Mouse (Mus musculus) hindbrain, embryonic 11.5 days (tissue): ENCODE data around the gene Pdzrn4. TPM values are rescaled to one million over a fixed set of nuclear protein-coding genes. Genes with fewer than 3 reads are reported as not detected.
A peak's percentile ranks its signal among the peaks of the same experiment; 100 is the strongest.

ENCODE experiments used
- ATAC-seq: fragments of 200-750 bp; cut with Nextera tagmentation; 2 replicates; pipeline ENCODE4 v1.8.0; 2017; ENCODE audit warnings: mild to moderate bottlenecking, moderate TSS enrichment, moderate library complexity; ENCODE audit not compliant: low FRiP score
- DNase-seq: peaks from one replicate; pipeline ENCODE4 v3.0.0-alpha.2; 2015; ENCODE audit warnings: low spot score
- H3K27ac ChIP-seq: fragments of 300-500 bp; sonication (generic); 2 replicates; pipeline ENCODE4 v1.5.1; 2014; ENCODE audit warnings: mild to moderate bottlenecking, low read depth, low read length
- H3K27me3 ChIP-seq: fragments of 300-500 bp; sonication (generic); 2 replicates; pipeline ENCODE4 v1.6.1; 2014; ENCODE audit warnings: mild to moderate bottlenecking, low read length, moderate library complexity, mixed read lengths; ENCODE audit not compliant: control insufficient read depth, insufficient read depth
- H3K36me3 ChIP-seq: fragments of 300-500 bp; sonication (generic); 2 replicates; pipeline ENCODE4 v1.6.1; 2014; ENCODE audit warnings: mild to moderate bottlenecking, low read length, moderate library complexity, mixed read lengths; ENCODE audit not compliant: control insufficient read depth, insufficient read depth
- H3K4me1 ChIP-seq: fragments of 300-500 bp; sonication (generic); replicated peaks from 2 replicates; pipeline ENCODE4 v1.6.1; 2014; ENCODE audit warnings: low read length, mixed read lengths; ENCODE audit not compliant: control insufficient read depth, insufficient read depth
- H3K4me2 ChIP-seq: fragments of 300-500 bp; sonication (generic); replicated peaks from 2 replicates; pipeline ENCODE4 v1.6.1; 2014; ENCODE audit warnings: mild to moderate bottlenecking, low read depth, low read length
- H3K4me3 ChIP-seq: fragments of 300-500 bp; sonication (generic); 2 replicates; pipeline ENCODE4 v1.5.1; 2014; ENCODE audit warnings: low read depth, low read length
- H3K9ac ChIP-seq: fragments of 300-500 bp; sonication (generic); 2 replicates; pipeline ENCODE4 v1.6.1; 2014; ENCODE audit warnings: low read depth, low read length
- H3K9me3 ChIP-seq: fragments of 300-500 bp; sonication (generic); 2 replicates; pipeline ENCODE4 v1.6.1; 2016; ENCODE audit warnings: low read length; ENCODE audit not compliant: control insufficient read depth
- WGBS: fragments of 180-500 bp; shearing (Covaris S2); extraction: QIAGEN DNeasy Blood & Tissue Kit; methylation state at CpG from one replicate; pipeline ENCODE4 v1.1.7; 2014; 5-methylcytosine and 5-hydroxymethylcytosine counted together
- polyA plus RNA-seq: library from polyadenylated mRNA; unstranded; fragments of >200 nt; fragmentation: Nextera tagmentation; extraction: Ambion mirVana; gene quantifications from 2 replicates; pipeline ENCODE4 v1.2.1, GENCODE M21; 2014

The Pdzrn4 gene
- polyA plus RNA-seq, 1 experiment from 2014 or later: 21.3 TPM

- Histone ChIP-seq H3K36me3 (no peaks in the 10 kb centered on the region), H3K4me1 (no peaks in the 10 kb centered on the region), H3K9ac (no peak overlapping the region), H3K27me3 (no peaks in the 10 kb centered on the region), H3K4me3 (no peak overlapping the region), H3K27ac (no peak overlapping the region), H3K9me3 (no peaks in the 10 kb centered on the region), H3K4me2 (no peak overlapping the region)
- WGBS: 96% methylated on average over 8 of the region's 8 CpGs
- ATAC-seq (no peak), DNase-seq (no peak)
Observed at GRCm38 (mm10) chr15:92449112-92449511, 52.4 kb downstream of the Pdzrn4 start.

GRCm38 (mm10) chr15:92452620-92453019, 55.9 kb downstream of the Pdzrn4 start:
- 70% methylated on average over 7 of the region's 7 CpGs for WGBS
- H3K4me2 ChIP-seq: no peak overlapping the region
- peak; percentile 4 for DNase-seq

GRCm38 (mm10) chr15:92482198-92482597, 85.5 kb downstream of the Pdzrn4 start:
- Histone ChIP-seq H3K27me3 (no peaks in the 10 kb centered on the region), H3K36me3 (no peaks in the 10 kb centered on the region), H3K27ac (no peak overlapping the region), H3K4me2 (no peak overlapping the region), H3K9me3 (no peaks in the 10 kb centered on the region), H3K4me3 (no peak overlapping the region), H3K9ac (no peak overlapping the region), H3K4me1 (no peaks in the 10 kb centered on the region)
- WGBS: 87% methylated on average over 6 of the region's 6 CpGs
- no peak for ATAC-seq
- no peak for DNase-seq

More at GRCm38 (mm10) chr15:92452620-92453019, 55.9 kb downstream of the Pdzrn4 start:
- Histone ChIP-seq H3K4me1 (no peaks in the 10 kb centered on the region), H3K27ac (no peak overlapping the region), H3K9ac (no peak overlapping the region), H3K4me3 (no peak overlapping the region), H3K9me3 (no peaks in the 10 kb centered on the region), H3K36me3 (no peaks in the 10 kb centered on the region), H3K27me3 (no peaks in the 10 kb centered on the region)
- peak; percentile 59; the same call in 1 of the 2 replicates for ATAC-seq

GRCm38 (mm10) chr15:92491376-92491775, 94.7 kb downstream of the Pdzrn4 start:
- Histone ChIP-seq H3K9ac (no peak overlapping the region), H3K27me3 (no peaks in the 10 kb centered on the region), H3K27ac (no peak overlapping the region), H3K4me1 (no peaks in the 10 kb centered on the region), H3K9me3 (no peaks in the 10 kb centered on the region), H3K4me3 (no peak overlapping the region), H3K4me2 (no peak overlapping the region), H3K36me3 (no peaks in the 10 kb centered on the region)
- ATAC-seq (no peak), DNase-seq (no peak)
- 91% methylated on average over 3 of the region's 3 CpGs for WGBS

- 61% methylated on average over 12 of the region's 12 CpGs for WGBS
- Histone ChIP-seq H3K4me3 (no peak overlapping the region), H3K9me3 (no peaks in the 10 kb centered on the region), H3K36me3 (no peaks in the 10 kb centered on the region), H3K27me3 (no peaks in the 10 kb centered on the region), H3K4me2 (no peak overlapping the region), H3K27ac (0 out of 2 replicates have a peak overlapping the region, but pooled peaks have one; percentile 39), H3K9ac (no peak overlapping the region), H3K4me1 (no peaks in the 10 kb centered on the region)
- peak; percentile 36 for DNase-seq
- peak; percentile 86 for ATAC-seq
Observed at GRCm38 (mm10) chr15:92495465-92496174, 98.9 kb downstream of the Pdzrn4 start.

GRCm38 (mm10) chr15:92500276-92500838, 103.7 kb downstream of the Pdzrn4 start:
- H3K9me3 ChIP-seq: no peaks in the 10 kb centered on the region
- ATAC-seq (peak; percentile 80), DNase-seq (peak; percentile 59)
- peak overlapping the region; percentile 33; the same call in 1 of the 2 replicates for H3K27ac ChIP-seq
- 47% methylated on average over 9 of the region's 9 CpGs for WGBS
- H3K9ac ChIP-seq: no peak overlapping the region
- no peaks in the 10 kb centered on the region for H3K27me3 ChIP-seq
- no peaks in the 10 kb centered on the region for H3K36me3 ChIP-seq
- no peaks in the 10 kb centered on the region for H3K4me1 ChIP-seq
- H3K4me3 ChIP-seq: no peak overlapping the region
- H3K4me2 ChIP-seq: no peak overlapping the region

GRCm38 (mm10) chr15:92502797-92503196, 106.1 kb downstream of the Pdzrn4 start:
- ATAC-seq (no peak), DNase-seq (no peak)
- Histone ChIP-seq H3K27me3 (no peaks in the 10 kb centered on the region), H3K9me3 (no peaks in the 10 kb centered on the region), H3K4me1 (no peaks in the 10 kb centered on the region), H3K4me2 (no peak overlapping the region), H3K27ac (no peak overlapping the region), H3K9ac (no peak overlapping the region), H3K4me3 (no peak overlapping the region), H3K36me3 (no peaks in the 10 kb centered on the region)
- 91% methylated on average over 1 of the region's 1 CpGs for WGBS

GRCm38 (mm10) chr15:92509372-92509771, 112.7 kb downstream of the Pdzrn4 start:
- DNase-seq (no peak), ATAC-seq (no peak)
- WGBS: 88% methylated on average over 8 of the region's 8 CpGs
- H3K9ac ChIP-seq: no peak overlapping the region
- H3K4me2 ChIP-seq: no peak overlapping the region
- H3K36me3 ChIP-seq: no peaks in the 10 kb centered on the region
- no peaks in the 10 kb centered on the region for H3K4me1 ChIP-seq
- H3K4me3 ChIP-seq: no peak overlapping the region
- H3K27me3 ChIP-seq: no peaks in the 10 kb centered on the region
- H3K9me3 ChIP-seq: no peaks in the 10 kb centered on the region
- no peak overlapping the region for H3K27ac ChIP-seq

- Histone ChIP-seq H3K27ac (no peak overlapping the region), H3K4me1 (no peaks in the 10 kb centered on the region), H3K4me2 (no peak overlapping the region), H3K27me3 (no peaks in the 10 kb centered on the region), H3K9me3 (no peaks in the 10 kb centered on the region), H3K36me3 (no peaks in the 10 kb centered on the region), H3K4me3 (no peak overlapping the region), H3K9ac (no peak overlapping the region)
- DNase-seq (no peak), ATAC-seq (no peak)
- 71% methylated on average over 1 of the region's 1 CpGs for WGBS
Observed at GRCm38 (mm10) chr15:92515651-92516050, 119.0 kb downstream of the Pdzrn4 start.
